Mouse (Mus musculus) testis, postnatal 10 days (tissue): Measurements from ENCODE around the gene Myo10.
A peak's percentile ranks its signal among the peaks of the same experiment; 100 is the strongest.

Experiments used
- DNase-seq: peaks from one replicate; pipeline ENCODE4 v3.0.0; 2021; ENCODE audit warnings: low spot score

Gene Myo10

GRCm38 (mm10) chr15:25611178-25611577, 11.1 kb upstream of the Myo10 start:
- DNase-seq, result no peak

DNA sequence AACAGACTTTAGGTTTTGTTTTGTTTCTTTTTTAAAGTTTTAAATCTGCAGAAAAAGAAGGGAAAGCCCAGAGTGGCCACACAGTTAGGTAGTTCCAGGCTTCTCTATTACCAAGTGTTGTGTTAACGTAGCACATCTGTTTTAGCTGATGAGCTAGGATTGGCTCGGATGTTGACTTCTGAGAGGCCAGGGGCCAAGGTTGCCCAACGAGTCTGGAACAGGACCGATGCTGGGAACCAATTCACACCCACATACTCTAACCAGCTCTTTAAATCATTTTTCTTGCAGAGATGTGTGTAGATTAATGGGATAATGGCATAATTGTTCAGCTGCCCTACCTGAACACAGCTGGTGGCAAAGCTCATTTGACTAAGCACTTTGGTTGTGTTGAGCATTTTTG, 1.8 kb upstream of the Myo10 start:
- DNase-seq, result no peak

- DNase-seq, result no peak
These were observed 750 bp upstream of the Myo10 start for GRCm38 (mm10) chr15:25621351-25622199.

- DNase-seq, result peak; percentile 78
These were observed 644 bp downstream of the Myo10 start for GRCm38 (mm10) chr15:25622867-25623471.

DNA sequence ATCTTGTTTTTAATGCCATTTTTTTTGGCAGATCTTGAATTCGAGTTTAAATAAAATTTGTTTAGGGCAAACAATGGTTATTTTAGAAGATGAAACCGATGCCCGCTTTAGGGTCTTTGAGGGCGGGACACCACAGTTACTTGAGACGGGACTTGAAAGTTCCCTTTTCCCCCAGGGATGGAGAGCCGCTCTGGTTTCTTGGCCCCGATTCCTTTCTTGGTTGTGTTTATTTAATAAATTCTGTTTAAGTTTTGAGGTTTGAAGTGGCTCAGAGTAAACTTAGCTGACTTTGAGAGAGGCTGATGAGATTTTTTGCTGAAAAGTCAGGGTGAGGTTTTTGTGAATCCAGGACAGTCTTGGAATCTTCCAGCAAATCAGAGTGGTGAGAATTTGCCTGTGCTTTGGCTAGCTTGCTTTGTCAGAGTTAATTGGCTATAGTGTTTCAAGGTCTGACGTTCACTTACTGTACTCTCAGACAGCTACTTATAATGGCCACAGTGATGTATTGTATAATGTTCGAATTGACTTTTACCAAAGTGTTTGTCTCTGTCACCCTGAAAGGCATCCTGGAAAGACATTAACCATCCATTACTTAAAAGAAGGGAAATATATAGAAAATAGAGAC, 1.3 kb downstream of the Myo10 start:
- DNase-seq, result no peak

- DNase-seq, result peak; percentile 65
These were observed 1.9 kb downstream of the Myo10 start for GRCm38 (mm10) chr15:25624263-25624662.

- no peak for DNase-seq
These were observed 3.1 kb downstream of the Myo10 start for GRCm38 (mm10) chr15:25625471-25625870.

- DNase-seq, result no peak
These were observed 4.7 kb downstream of the Myo10 start for GRCm38 (mm10) chr15:25627012-25627411.

- no peak for DNase-seq
These were observed 5.9 kb downstream of the Myo10 start for GRCm38 (mm10) chr15:25628251-25628650.

DNA sequence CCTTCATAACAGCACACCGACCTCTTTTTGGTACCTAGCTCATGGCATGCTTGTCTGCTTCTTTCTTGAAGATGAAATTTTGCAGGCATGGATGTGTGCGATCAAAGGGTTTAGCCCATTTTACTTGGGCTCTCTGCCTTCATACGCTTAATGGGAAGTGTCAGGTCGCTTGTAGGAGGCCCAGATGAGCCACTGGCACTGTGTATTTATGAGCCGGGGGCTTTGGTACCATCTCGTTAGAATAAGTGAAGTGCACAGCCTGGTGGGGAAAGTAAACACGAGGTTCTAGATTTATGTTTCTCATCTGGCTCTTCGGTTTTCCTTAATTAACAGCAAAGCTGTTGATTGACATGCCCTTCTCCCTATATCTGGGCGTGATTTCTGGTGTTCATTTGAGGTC, 8.4 kb downstream of the Myo10 start:
- no peak for DNase-seq

DNA sequence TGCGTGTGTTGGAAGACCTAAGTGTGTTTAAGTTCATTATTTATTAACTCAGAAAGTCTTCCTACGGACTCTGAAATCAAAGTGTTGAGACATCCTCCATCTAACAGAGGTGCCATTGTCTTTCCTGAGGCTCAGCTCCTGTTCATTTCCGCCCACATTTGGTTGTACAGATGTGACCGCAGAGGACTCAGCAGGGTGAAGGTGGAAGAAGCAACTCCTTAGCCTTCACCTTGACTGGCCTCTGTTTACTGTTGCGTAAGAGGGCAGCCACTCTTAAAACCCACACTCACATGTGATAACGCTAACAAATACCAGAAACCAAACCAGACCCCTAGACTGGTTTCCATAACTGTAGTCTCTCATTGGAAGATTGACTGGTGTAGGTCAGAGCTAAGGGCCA, 9.0 kb downstream of the Myo10 start:
- no peak for DNase-seq

- no peak for DNase-seq
These were observed 10.6 kb downstream of the Myo10 start for GRCm38 (mm10) chr15:25632902-25633301.

GRCm38 (mm10) chr15:25633674-25634340, 11.5 kb downstream of the Myo10 start:
- DNase-seq, result peak; percentile 88

DNA sequence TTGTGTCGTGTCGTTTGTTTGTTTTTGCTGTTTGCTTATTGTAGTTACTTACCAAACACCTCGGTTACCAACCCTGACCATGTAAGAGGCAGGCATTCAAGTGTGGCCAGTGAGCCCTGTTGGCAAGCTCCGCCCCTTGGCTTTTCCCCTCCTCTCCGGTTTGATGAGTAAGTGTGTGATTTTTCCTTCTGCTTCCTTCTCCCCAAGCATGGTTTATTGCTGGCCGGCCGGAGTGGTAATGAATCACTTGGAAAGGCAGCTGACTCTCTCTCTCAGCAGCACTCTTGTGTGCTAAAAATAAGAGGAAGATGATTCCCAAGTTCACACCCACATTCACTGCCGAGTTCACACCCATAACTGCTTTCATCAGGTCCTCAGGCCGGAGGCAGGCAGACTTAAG, 15.4 kb downstream of the Myo10 start:
- DNase-seq, result no peak

- no peak for DNase-seq
These were observed 16.9 kb downstream of the Myo10 start for GRCm38 (mm10) chr15:25639217-25639616.

DNA sequence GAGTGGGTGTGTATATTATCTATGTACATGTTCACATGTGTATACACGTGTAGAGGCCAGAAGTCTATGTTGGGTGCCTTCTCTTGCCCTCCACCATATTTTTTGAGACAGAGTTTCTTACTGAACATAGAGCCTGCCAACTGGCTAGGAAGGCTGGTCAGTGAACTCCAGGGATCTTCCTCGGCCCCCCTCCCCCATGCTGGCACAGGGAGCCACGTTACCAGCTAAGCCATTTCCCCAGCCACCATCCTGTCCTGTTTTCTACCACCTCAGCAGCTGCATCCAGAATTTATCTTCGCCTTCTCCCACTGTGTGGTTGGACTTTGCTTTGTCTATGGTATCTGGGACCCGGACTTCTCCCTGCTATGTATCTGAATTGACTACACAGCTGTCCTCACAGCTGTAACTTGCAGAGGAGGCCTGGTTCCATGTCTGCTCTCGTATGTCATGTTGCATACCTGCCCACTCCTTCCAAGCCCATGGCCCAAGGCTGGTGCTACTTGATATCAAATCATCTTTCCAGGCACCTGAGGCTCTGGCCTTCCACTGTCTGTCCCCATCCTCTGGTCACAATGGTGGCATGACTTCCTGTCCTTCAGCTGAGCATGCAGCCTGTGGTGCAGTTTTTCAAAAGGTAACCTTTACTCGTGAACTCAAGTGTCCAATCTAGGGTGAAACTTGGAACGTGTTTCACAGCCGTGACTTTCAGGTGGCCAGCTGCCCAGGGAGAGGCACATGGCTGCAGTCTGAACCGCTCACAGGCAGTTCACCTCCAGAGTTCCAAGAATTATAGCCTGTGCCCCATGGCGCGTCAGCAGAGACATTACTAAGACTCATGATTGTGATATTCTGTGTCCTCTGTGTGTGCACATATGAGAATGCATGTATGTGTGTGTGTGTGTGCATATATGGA, 18.8 kb downstream of the Myo10 start:
- DNase-seq, result no peak

GRCm38 (mm10) chr15:25642214-25643058, 20.1 kb downstream of the Myo10 start:
- DNase-seq, result no peak

DNA sequence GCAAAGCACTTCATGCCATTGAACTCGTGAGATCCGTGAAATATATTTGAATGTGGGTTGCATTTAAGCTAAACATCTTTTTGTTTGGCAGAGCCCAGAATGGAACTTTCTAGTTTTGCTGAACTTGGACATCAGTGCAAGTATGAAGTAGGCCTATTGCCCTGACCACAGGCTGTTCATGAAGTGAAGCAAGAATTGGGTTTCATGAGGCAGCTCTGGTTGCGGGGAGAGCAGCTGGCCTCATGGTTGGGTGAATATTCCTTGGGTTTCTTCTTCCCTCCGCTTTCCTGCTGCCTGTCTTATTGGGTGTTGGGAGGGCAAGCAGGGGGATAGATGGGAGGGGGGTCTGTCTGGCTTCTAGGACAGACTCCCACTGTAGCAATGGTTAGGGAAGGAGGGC, 23.5 kb downstream of the Myo10 start:
- no peak for DNase-seq

DNA sequence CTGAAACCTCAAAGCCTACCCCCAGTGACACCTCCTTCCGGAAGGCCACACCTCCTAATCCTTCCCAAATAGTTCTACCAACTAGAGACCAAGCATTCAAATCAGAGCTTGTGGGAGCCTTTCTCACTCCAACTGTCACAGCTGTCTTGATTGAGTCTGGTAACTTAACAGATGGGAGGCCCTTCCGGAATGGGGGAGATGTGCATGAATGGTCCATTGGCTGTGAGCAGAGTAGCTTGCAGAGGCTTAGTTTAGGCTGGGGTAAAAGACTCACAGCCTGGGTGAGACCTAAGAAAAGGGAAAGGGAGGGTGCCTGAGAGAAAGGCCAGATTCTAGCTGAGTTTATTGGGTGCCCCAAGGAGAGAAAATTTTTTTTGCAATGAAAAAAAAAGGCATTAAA, 26.0 kb downstream of the Myo10 start:
- DNase-seq, result no peak

GRCm38 (mm10) chr15:25650371-25650770, 28.0 kb downstream of the Myo10 start:
- DNase-seq, result no peak

DNA sequence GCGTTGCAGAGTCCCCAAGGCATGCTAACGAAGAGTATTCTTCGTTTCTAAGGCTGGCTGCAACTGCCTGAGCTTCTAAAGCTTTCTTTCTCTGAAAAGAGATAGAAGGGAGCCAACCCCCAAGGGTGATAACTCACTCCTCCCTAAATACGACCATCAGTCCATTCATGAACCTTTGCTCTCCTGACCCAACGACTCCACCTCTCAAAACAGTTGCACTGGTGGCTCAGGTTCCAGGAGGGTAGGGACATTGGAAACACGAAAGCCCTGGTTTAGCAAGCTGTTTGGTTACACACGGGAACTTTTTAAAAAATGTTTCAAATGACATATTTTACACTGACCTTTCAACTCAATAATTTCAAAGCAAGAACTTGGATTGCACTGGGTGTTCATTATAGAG, 29.5 kb downstream of the Myo10 start:
- no peak for DNase-seq
